In genomic region chr5:66263398-66263797, GRCm38 (mm10) we compare ENCODE assay signal across 10 mouse cellular contexts. TPM values are rescaled to one million over a fixed set of nuclear protein-coding genes. Genes with fewer than 3 reads are reported as not detected.
A peak's percentile ranks its signal among the peaks of the same experiment; 100 is the strongest.
DNase-seq lines count a peak whose midpoint lies in the region; ATAC-seq and TF ChIP-seq lines count a peak whose summit lies in the region.
"Had no signal": no experiment of that assay in that cellular context is flagged by ENCODE, and none has a peak within 500 bp of the region (broad histone marks: within the 10 kb centered on the region; RNA-seq: fewer than 3 reads in every experiment).

No protein-coding gene starts in this region.

- no peak for TF ChIP-seq POLR2A in brain, embryonic 14.5 days (IDR thresholded peaks at IDR 0.05; ENCODE audit: borderline replicate concordance, extremely low read depth, insufficient read depth, insufficient read length, poor library complexity, severe bottlenecking)
- TF ChIP-seq POLR2A in small intestine, adult 2 months (IDR thresholded peaks at IDR 0.05; ENCODE audit: low read depth, low read length), result no peak

- H3K4me2 ChIP-seq in heart, postnatal 0 days (ENCODE audit: low read depth, low read length), result no peak overlapping the region
- H3K4me2 ChIP-seq in heart, embryonic 11.5 days, result no peak overlapping the region
- H3K4me2 ChIP-seq: neural tube, embryonic 12.5 days had no signal

- no peak for ATAC-seq in heart, postnatal 0 days (ENCODE audit: insufficient read depth, low read depth)
- no peak for ATAC-seq in heart, embryonic 11.5 days (replicated peaks; ENCODE audit: insufficient number of reproducible peaks, low FRiP score, low TSS enrichment)
- ATAC-seq in granulocyte monocyte progenitor cell, adult 5-6 weeks (replicated peaks; ENCODE audit: poor library complexity, severe bottlenecking), result no peak

- no peaks in the 10 kb centered on the region for H3K36me3 ChIP-seq in heart, postnatal 0 days (replicated peaks; ENCODE audit: control insufficient read depth, insufficient read depth, low read length)
- H3K36me3 ChIP-seq in heart, embryonic 11.5 days (ENCODE audit: control insufficient read depth, insufficient read depth, low read length), result no peaks in the 10 kb centered on the region
- H3K36me3 ChIP-seq in small intestine, adult 2 months (ENCODE audit: control insufficient read depth, insufficient read depth, low read length), result no peaks in the 10 kb centered on the region
- H3K36me3 ChIP-seq: neural tube, embryonic 12.5 days had no signal

- peak; percentile 19 for DNase-seq in heart, postnatal 0 days (ENCODE audit: low spot score)
- DNase-seq in right cerebral cortex, adult 2 months (ENCODE audit: low spot score in 2 of 2), result peak; percentile 43 to 54
- no peak for DNase-seq in right cerebral cortex, postnatal 25 days
- DNase-seq in brain, embryonic 14.5 days (ENCODE audit: low read depth), result peak; percentile 68
- peak; percentile 63 for DNase-seq in kidney, postnatal 10 days

- TF ChIP-seq CTCF in heart, postnatal 0 days (IDR thresholded peaks at IDR 0.05; ENCODE audit: low read depth), result peak; percentile 63
- peak; percentile 56; the same call in 1 of the 2 replicates for TF ChIP-seq CTCF in brain, embryonic 14.5 days (IDR thresholded peaks at IDR 0.05; ENCODE audit: borderline replicate concordance, extremely low read depth, insufficient read depth, insufficient read length)
- TF ChIP-seq CTCF in small intestine, adult 2 months (IDR thresholded peaks at IDR 0.05; ENCODE audit: extremely low read depth, insufficient read length, insufficient replicate concordance, low read depth, low read length), result peak; percentile 59; the same call in 1 of the 2 replicates

- H3K4me3 ChIP-seq in heart, postnatal 0 days (ENCODE audit: low read depth, low read length), result no peak overlapping the region
- H3K4me3 ChIP-seq in heart, embryonic 11.5 days (ENCODE audit: low read depth, low read length), result no peak overlapping the region
- no peak overlapping the region for H3K4me3 ChIP-seq in small intestine, adult 2 months (ENCODE audit: low read depth, low read length)
- H3K4me3 ChIP-seq: neural tube, embryonic 12.5 days had no signal

- H3K27ac ChIP-seq in heart, postnatal 0 days (ENCODE audit: low read depth), result no peak overlapping the region
- H3K27ac ChIP-seq in heart, embryonic 11.5 days (ENCODE audit: low read depth, low read length), result no peak overlapping the region
- no peak overlapping the region for H3K27ac ChIP-seq in small intestine, adult 2 months (ENCODE audit: insufficient read depth, low read depth, low read length)
- H3K27ac ChIP-seq: neural tube, embryonic 12.5 days had no signal

- TF ChIP-seq EP300 in heart, postnatal 0 days (IDR thresholded peaks at IDR 0.05; ENCODE audit: low read depth), result no peak

- H3K9me3 ChIP-seq in heart, postnatal 0 days (replicated peaks; ENCODE audit: control insufficient read depth, low read length), result no peaks in the 10 kb centered on the region
- no peaks in the 10 kb centered on the region for H3K9me3 ChIP-seq in heart, embryonic 11.5 days (replicated peaks; ENCODE audit: control insufficient read depth, low read length)
- H3K9me3 ChIP-seq: neural tube, embryonic 12.5 days had no signal

- H3K9ac ChIP-seq in heart, postnatal 0 days (replicated peaks; ENCODE audit: low read depth, low read length), result no peak overlapping the region
- H3K9ac ChIP-seq in heart, embryonic 11.5 days (ENCODE audit: low read depth, low read length), result no peak overlapping the region
- H3K9ac ChIP-seq: neural tube, embryonic 12.5 days had no signal

- 0 out of 2 replicates have a peak, but pooled peaks cover 3% of the 10 kb centered on the region for H3K27me3 ChIP-seq in heart, postnatal 0 days (ENCODE audit: control insufficient read depth, insufficient read depth, low read length)
- peaks cover 9% of the 10 kb centered on the region; the same call in 1 of the 2 replicates for H3K27me3 ChIP-seq in heart, embryonic 11.5 days (ENCODE audit: control insufficient read depth, insufficient read depth, low read length)
- peaks cover 10% of the 10 kb centered on the region for H3K27me3 ChIP-seq in small intestine, adult 2 months (ENCODE audit: control insufficient read depth, insufficient read depth, low read length)
- H3K27me3 ChIP-seq: neural tube, embryonic 12.5 days had no signal

- H3K4me1 ChIP-seq in heart, postnatal 0 days (ENCODE audit: control insufficient read depth, insufficient read depth), result no peaks in the 10 kb centered on the region
- no peaks in the 10 kb centered on the region for H3K4me1 ChIP-seq in heart, embryonic 11.5 days (ENCODE audit: control insufficient read depth, insufficient read depth, low read length)
- H3K4me1 ChIP-seq in small intestine, adult 2 months (ENCODE audit: control insufficient read depth, insufficient read depth, insufficient read length, low read length), result no peaks in the 10 kb centered on the region

- WGBS in heart, postnatal 0 days, result 41% methylated on average over 4 of the region's 4 CpGs
- WGBS in heart, embryonic 11.5 days (ENCODE audit: insufficient replicate concordance), result 28% methylated on average over 4 of the region's 4 CpGs
- 33% methylated on average over 4 of the region's 4 CpGs for WGBS in small intestine, adult 2 months

RNA-seq across cellular contexts. Expression of gene Nsun7, which starts 3.7 kb away (rescaled TPM):
- not detected in 2 replicates for total RNA-seq in heart, postnatal 0 days (2014; rRNA removed; ENCODE audit: low replicate concordance)
- polyA plus RNA-seq in heart, postnatal 0 days (2015; fragmentation: Nextera tagmentation; extraction: Ambion mirVana), result 0.05 and 0.07 TPM in 2 replicates
- 0.08 and 0.23 TPM in 2 replicates for polyA plus RNA-seq in heart, embryonic 11.5 days (2014; fragmentation: Nextera tagmentation; extraction: Ambion mirVana)
- 4.0 and 5.0 TPM in 2 replicates for polyA plus RNA-seq in brain, embryonic 14.5 days (2012; rRNA removed)
- not detected in 2 replicates for polyA plus RNA-seq in small intestine, adult 2 months (2012; rRNA removed)
- total RNA-seq in granulocyte monocyte progenitor cell, adult 5-6 weeks (2014; fragmentation: Nextera tagmentation), result not detected in 2 replicates
- not detected in 2 replicates for total RNA-seq in granulocyte monocyte progenitor cell, adult 5-6 weeks (2017)
- polyA plus RNA-seq: large intestine, adult 2 months had no signal
